Mouse (Mus musculus): ENCODE measurements around the gene Kctd20.
"Not testable (repeated sequence)": the region's sequence is repeated elsewhere in the genome, so short reads cannot be mapped to it uniquely, and the experiment has no call there.

The Kctd20 gene

DNA sequence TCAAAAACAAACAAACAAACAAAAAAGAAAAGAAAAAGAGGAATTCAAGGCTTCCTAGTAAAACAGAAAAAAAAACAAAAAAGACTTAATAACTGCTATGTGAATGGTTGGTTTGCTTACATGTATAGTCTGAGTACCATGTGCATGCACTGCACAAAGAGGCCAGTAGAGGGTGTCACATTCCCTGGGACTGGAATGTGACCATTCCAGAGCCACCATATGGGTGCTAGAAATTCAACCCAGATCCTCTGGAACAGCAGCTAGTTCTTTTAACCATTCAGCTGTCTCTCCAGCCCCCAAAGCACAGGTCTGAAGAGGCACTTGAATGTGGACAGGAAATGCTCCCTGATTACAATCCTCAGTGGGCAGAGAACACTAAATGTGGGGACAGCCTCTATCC, 35.1 kb downstream of the Kctd20 start:
- DNase-seq (ENCODE audit: low spot score) = no peak

DNA sequence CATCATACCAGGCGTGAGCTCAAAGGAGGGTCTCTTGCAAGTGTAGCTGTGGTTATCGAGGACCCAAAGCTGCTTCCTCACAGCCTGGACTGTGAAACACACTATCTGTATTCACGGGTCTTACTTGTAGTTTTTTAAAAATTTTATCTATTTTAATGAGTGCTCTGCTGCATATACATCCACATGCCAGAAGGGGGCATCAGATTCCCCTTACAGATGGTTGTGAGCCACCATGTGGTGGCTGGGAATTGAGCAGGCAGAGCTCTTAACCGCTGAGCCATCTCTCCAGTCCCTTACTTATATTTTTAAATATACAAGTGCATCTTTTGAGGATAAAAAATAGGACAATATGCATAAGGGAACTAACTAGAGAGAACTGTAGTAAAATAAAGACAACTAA, 36.0 kb downstream of the Kctd20 start:
- no peak for DNase-seq (ENCODE audit: low spot score)

- DNase-seq (ENCODE audit: low spot score) = no peak
Observed at GRCm38 (mm10) chr17:28988291-28988690, 36.5 kb downstream of the Kctd20 start.

- no peak for DNase-seq (ENCODE audit: low spot score)
Observed at GRCm38 (mm10) chr17:28988996-28989395, 37.2 kb downstream of the Kctd20 start.

DNA sequence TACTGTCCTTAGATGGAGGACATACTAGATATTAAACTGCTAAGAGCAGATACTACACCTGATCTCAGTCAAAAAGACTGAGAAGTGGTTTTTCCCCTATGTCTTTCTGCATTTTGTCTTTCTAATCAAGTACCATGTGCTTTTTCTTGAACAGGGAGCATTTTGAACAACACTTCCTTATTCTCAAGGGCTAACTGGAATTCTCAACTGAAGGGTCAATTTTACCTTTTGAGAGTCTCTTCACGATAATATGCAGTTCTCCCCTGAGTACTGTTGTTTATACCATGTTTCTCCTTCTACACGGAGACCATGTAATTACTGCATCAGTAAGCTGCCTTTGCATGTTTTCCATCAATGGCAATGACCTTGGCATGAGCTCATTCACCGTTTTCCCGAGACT, 38.3 kb downstream of the Kctd20 start:
- DNase-seq (ENCODE audit: low spot score) = no peak

GRCm38 (mm10) chr17:28991286-28991685, 39.5 kb downstream of the Kctd20 start:
- DNase-seq (ENCODE audit: low spot score) = no peak

DNA sequence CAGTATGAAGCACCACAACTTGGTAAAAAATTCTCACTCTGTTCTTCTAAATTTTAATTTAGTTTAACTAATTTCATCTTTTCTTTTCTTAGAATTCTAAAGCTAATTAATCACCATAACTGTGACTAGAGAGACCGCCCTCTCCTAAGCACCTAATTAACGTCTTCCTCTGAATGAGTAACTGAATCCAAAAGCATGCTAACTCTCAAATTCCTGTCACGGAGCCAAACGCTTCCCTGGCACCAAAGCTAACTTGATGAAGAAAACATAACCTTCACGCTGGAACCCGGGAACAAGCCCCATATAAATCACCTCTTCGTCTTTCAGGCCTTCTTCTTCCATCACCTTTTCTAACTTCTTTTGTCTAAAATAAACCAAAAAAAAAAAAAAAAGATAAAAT, 40.4 kb downstream of the Kctd20 start:
- no peak for DNase-seq (ENCODE audit: low spot score)

DNA sequence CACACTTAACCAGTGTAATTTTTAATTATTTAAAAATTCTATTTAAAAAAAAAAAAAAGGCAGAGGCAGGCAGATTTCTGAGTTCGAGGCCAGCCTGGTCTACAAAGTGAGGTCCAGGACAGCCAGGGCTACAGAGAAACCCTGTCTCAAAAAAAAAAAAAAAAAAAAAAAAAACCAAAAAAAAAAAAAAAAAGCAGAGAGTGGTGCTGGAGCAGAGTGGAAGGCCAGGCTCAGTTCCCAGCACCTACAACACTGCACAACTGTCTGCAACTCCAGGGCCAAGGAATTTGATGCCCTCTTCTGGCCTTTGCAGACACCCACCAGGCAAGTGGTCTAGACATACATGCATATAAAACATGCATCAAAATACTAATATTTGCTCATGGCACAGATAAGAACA, 41.3 kb downstream of the Kctd20 start:
- DNase-seq (ENCODE audit: low spot score) = not testable (repeated sequence)

- DNase-seq (ENCODE audit: low spot score) = no peak
Observed at GRCm38 (mm10) chr17:28994615-28995014, 42.9 kb downstream of the Kctd20 start.

GRCm38 (mm10) chr17:29000465-29000864, 48.7 kb downstream of the Kctd20 start:
- no peak for DNase-seq (ENCODE audit: low spot score)

DNA sequence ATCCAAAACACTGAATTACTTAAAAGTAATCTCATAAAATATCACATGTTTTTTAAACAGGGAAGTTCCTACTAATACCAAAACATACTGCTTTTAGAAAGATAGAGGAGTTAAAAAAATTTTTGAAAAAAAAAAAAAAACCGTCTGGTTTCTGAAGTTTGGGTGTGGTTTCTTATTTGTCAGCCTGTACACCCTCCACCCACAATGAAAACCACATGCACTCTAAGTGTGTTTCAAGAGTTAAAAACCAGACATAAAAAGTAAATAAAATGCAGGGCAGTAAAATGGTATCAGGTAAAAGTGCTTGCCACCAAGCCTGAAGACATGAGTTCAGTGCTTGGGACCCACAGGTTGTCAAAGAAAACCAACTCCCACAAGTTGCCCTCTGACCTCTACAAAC, 52.0 kb downstream of the Kctd20 start:
- DNase-seq (ENCODE audit: low spot score) = no peak

GRCm38 (mm10) chr17:29005002-29005401, 53.3 kb downstream of the Kctd20 start:
- no peak for DNase-seq (ENCODE audit: low spot score)

- DNase-seq (ENCODE audit: low spot score) = no peak
Observed at GRCm38 (mm10) chr17:29006812-29007211, 55.1 kb downstream of the Kctd20 start.

GRCm38 (mm10) chr17:29007243-29007640, 55.5 kb downstream of the Kctd20 start:
- no peak for DNase-seq (ENCODE audit: low spot score)

GRCm38 (mm10) chr17:29007641-29008325, 56.0 kb downstream of the Kctd20 start, which contains the start of gene Stk38:
Gene Stk38, minus strand, starts transcription at chr17:29007995.
- DNase-seq (ENCODE audit: low spot score) = peak; percentile 93

DNA sequence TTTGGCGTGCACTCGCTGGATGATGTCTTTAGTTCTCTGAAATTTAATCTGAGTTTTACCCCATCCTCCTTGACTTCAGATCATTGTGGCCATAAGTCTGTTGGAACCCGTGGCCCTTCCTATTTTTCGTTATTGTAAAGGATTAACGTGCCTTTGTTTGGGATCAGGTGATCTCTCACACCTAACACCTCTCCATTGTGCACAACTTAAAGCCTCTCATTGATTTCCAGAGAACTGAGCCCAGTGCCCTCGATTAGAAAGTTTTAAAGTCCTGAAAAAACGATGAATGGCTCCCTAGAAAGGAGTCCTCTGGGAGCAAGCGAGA, 56.5 kb downstream of the Kctd20 start:
- no peak for DNase-seq (ENCODE audit: low spot score)

GRCm38 (mm10) chr17:29009181-29009580, 57.4 kb downstream of the Kctd20 start:
- no peak for DNase-seq (ENCODE audit: low spot score)

- no peak for DNase-seq (ENCODE audit: low spot score)
Observed at GRCm38 (mm10) chr17:29014235-29014634, 62.5 kb downstream of the Kctd20 start.

GRCm38 (mm10) chr17:29015638-29016037, 63.9 kb downstream of the Kctd20 start:
- DNase-seq (ENCODE audit: low spot score) = no peak

GRCm38 (mm10) chr17:29016705-29017104, 65.0 kb downstream of the Kctd20 start:
- DNase-seq (ENCODE audit: low spot score) = no peak

- DNase-seq (ENCODE audit: low spot score) = no peak
Observed at GRCm38 (mm10) chr17:29018292-29018984, 66.7 kb downstream of the Kctd20 start.
